Mouse (Mus musculus) CH12.LX (cell line): ENCODE data around the gene Rnf31. TPM values are rescaled to one million over a fixed set of nuclear protein-coding genes. Genes with fewer than 3 reads are reported as not detected.

ENCODE experiments used
- DNase-seq: peaks from one replicate; pipeline ENCODE4 v3.0.0-alpha.2; 2013; ENCODE audit errors: extremely low read depth
- H3K27ac ChIP-seq: 2 replicates; pipeline ENCODE4 v1.5.1; 2012; ENCODE audit warnings: low read depth, mild to moderate bottlenecking, control low read depth, moderate library complexity; ENCODE audit not compliant: insufficient read depth
- H3K27me3 ChIP-seq: replicated peaks from 2 replicates; pipeline ENCODE3; 2012; ENCODE audit warnings: inconsistent platforms
- H3K36me3 ChIP-seq, 2 experiments: replicated peaks in 1 of 2; 2 replicates each; pipeline versions ENCODE3 to v1.6.1; 2012; ENCODE audit warnings: inconsistent platforms in 1 of 2, low read length in 1 of 2, mild to moderate bottlenecking in 1 of 2, mixed read lengths in 1 of 2, moderate library complexity in 1 of 2; ENCODE audit not compliant: control insufficient read depth in 1 of 2, insufficient read depth in 1 of 2
- H3K4me1 ChIP-seq, 2 experiments: 2 replicates each; pipeline ENCODE4 v1.6.1; 2012; ENCODE audit warnings: inconsistent platforms in 1 of 2, moderate library complexity in 1 of 2; ENCODE audit not compliant: insufficient read depth in 2 of 2, control insufficient read depth in 1 of 2
- H3K4me2 ChIP-seq: 2 replicates; pipeline ENCODE4 v1.6.1; 2012; ENCODE audit warnings: low read depth, mild to moderate bottlenecking, control low read depth; ENCODE audit not compliant: poor library complexity, insufficient read depth, severe bottlenecking
- H3K4me3 ChIP-seq, 3 experiments: fragments of 150-350 bp in 1 of 3; sonication (generic) in 1 of 3; replicated peaks in 1 of 3; 2 replicates each; pipeline versions ENCODE3 to v1.5.1; 2011 to 2012; ENCODE audit warnings: low read depth in 2 of 3, low read length in 2 of 3, mild to moderate bottlenecking in 2 of 3, moderate library complexity in 2 of 3, control low read depth in 1 of 3, improper control_type of control experiment in 1 of 3, inconsistent platforms in 1 of 3, mixed read lengths in 1 of 3; ENCODE audit not compliant: poor library complexity in 1 of 3
- H3K79me2 ChIP-seq: replicated peaks from 2 replicates; pipeline ENCODE4 v1.6.1; 2012; ENCODE audit warnings: mild to moderate bottlenecking, moderate library complexity; ENCODE audit not compliant: control insufficient read depth, poor library complexity, insufficient read depth, severe bottlenecking; ENCODE audit errors: extremely low read depth
- H3K9ac ChIP-seq: 2 replicates; pipeline ENCODE4 v1.6.1; 2012; ENCODE audit warnings: low read depth, mild to moderate bottlenecking, control low read depth, moderate library complexity; ENCODE audit not compliant: insufficient read depth
- H3K9me3 ChIP-seq: replicated peaks from 2 replicates; pipeline ENCODE3; 2012; ENCODE audit warnings: low read length, inconsistent platforms, mixed read lengths
- CHD1 ChIP-seq: IDR thresholded peaks from 2 replicates; pipeline ENCODE4 v1.6.1; 2012; ENCODE audit warnings: low read depth, low read length, improper control_type of control experiment, inconsistent platforms
- E2F4 ChIP-seq: IDR thresholded peaks from 2 replicates; pipeline ENCODE4 v1.6.1; 2011; ENCODE audit warnings: low read depth, low read length, improper control_type of control experiment; ENCODE audit not compliant: insufficient replicate concordance
- ELF1 ChIP-seq: IDR thresholded peaks from 2 replicates; pipeline ENCODE4 v1.6.1; 2014; ENCODE audit warnings: low read depth, mild to moderate bottlenecking, inconsistent platforms, low read length, improper control_type of control experiment
- EP300 ChIP-seq: IDR thresholded peaks from 2 replicates; pipeline ENCODE4 v1.6.1; 2011; ENCODE audit warnings: low read length, improper control_type of control experiment
- ETS1 ChIP-seq: conservative IDR thresholded peaks from 2 replicates; pipeline ENCODE4 v1.6.1; 2012; ENCODE audit warnings: low read depth, mild to moderate bottlenecking, inconsistent platforms, low read length, improper control_type of control experiment, moderate library complexity
- GABPA ChIP-seq: IDR thresholded peaks from 2 replicates; pipeline ENCODE4 v1.6.1; 2012; ENCODE audit warnings: low read depth, low read length, improper control_type of control experiment, inconsistent platforms; ENCODE audit not compliant: insufficient replicate concordance
- HCFC1 ChIP-seq: IDR thresholded peaks from 2 replicates; pipeline ENCODE4 v1.6.1; 2012; ENCODE audit warnings: low read depth, mild to moderate bottlenecking, inconsistent platforms, low read length, improper control_type of control experiment
- IRF4 ChIP-seq: IDR thresholded peaks from 2 replicates; pipeline ENCODE4 v1.6.1; 2014; ENCODE audit warnings: low read depth, mild to moderate bottlenecking, inconsistent platforms, low read length, improper control_type of control experiment
- JUN ChIP-seq: IDR thresholded peaks from 2 replicates; pipeline ENCODE4 v1.6.1; 2011; ENCODE audit warnings: low read depth, mild to moderate bottlenecking, low read length, improper control_type of control experiment, moderate library complexity; ENCODE audit not compliant: insufficient read depth
- KAT2A ChIP-seq: IDR thresholded peaks from 2 replicates; pipeline ENCODE4 v1.6.1; 2012; ENCODE audit warnings: low read length, improper control_type of control experiment, inconsistent platforms; ENCODE audit not compliant: insufficient replicate concordance
- MAFK ChIP-seq: IDR thresholded peaks from 2 replicates; pipeline ENCODE4 v1.6.1; 2011; ENCODE audit warnings: low read length, improper control_type of control experiment; ENCODE audit not compliant: insufficient replicate concordance
- MAZ ChIP-seq: IDR thresholded peaks from 2 replicates; pipeline ENCODE4 v1.6.1; 2012; ENCODE audit warnings: low read depth, mild to moderate bottlenecking, inconsistent platforms, low read length, improper control_type of control experiment, moderate library complexity
- NELFE ChIP-seq: IDR thresholded peaks from 2 replicates; pipeline ENCODE4 v1.6.1; 2011; ENCODE audit warnings: low read depth, low read length, improper control_type of control experiment
- PAX5 ChIP-seq: IDR thresholded peaks from 2 replicates; pipeline ENCODE4 v1.6.1; 2012; ENCODE audit warnings: low read length, inconsistent platforms, mixed read lengths
- POLR2A ChIP-seq: IDR thresholded peaks from 2 replicates; pipeline ENCODE4 v1.6.1; 2011; ENCODE audit warnings: low read depth, mild to moderate bottlenecking, improper control_type of control experiment, low read length
- POLR2AphosphoS2 ChIP-seq: IDR thresholded peaks from 2 replicates; pipeline ENCODE4 v1.6.1; 2011; ENCODE audit warnings: low read depth, low read length, improper control_type of control experiment
- RCOR1 ChIP-seq: conservative IDR thresholded peaks from 2 replicates; pipeline ENCODE4 v1.6.1; 2012; ENCODE audit warnings: low read depth, mild to moderate bottlenecking, inconsistent platforms, low read length, improper control_type of control experiment
- SIN3A ChIP-seq: IDR thresholded peaks from 2 replicates; pipeline ENCODE4 v1.6.1; 2012; ENCODE audit warnings: low read length, improper control_type of control experiment, inconsistent platforms
- SMC3 ChIP-seq: IDR thresholded peaks from 2 replicates; pipeline ENCODE4 v1.6.1; 2011; ENCODE audit warnings: low read depth, low read length, improper control_type of control experiment
- TBP ChIP-seq: conservative IDR thresholded peaks from 2 replicates; pipeline ENCODE4 v1.6.1; 2011; ENCODE audit warnings: low read depth, low read length, improper control_type of control experiment
- TCF12 ChIP-seq: IDR thresholded peaks from 2 replicates; pipeline ENCODE4 v1.6.1; 2014; ENCODE audit warnings: low read depth, mild to moderate bottlenecking, inconsistent platforms, low read length, improper control_type of control experiment
- UBTF ChIP-seq: IDR thresholded peaks from 2 replicates; pipeline ENCODE4 v1.6.1; 2012; ENCODE audit warnings: low read depth, mild to moderate bottlenecking, inconsistent platforms, low read length, improper control_type of control experiment, moderate library complexity
- USF1 ChIP-seq: IDR thresholded peaks from 2 replicates; pipeline ENCODE4 v1.6.1; 2014; ENCODE audit warnings: low read depth, mild to moderate bottlenecking, inconsistent platforms, low read length, improper control_type of control experiment
- ZKSCAN1 ChIP-seq: IDR thresholded peaks from 2 replicates; pipeline ENCODE4 v1.6.1; 2012; ENCODE audit warnings: low read depth, inconsistent platforms, low read length, improper control_type of control experiment, borderline replicate concordance
- ZNF384 ChIP-seq: IDR thresholded peaks from 2 replicates; pipeline ENCODE4 v1.6.1; 2012; ENCODE audit warnings: low read depth, low read length, improper control_type of control experiment, inconsistent platforms
- dilution Hi-C: fragments of 300-500 bp; cut with MboI; formaldehyde crosslinking; loops from 2 replicates; pipeline ENCODE4 v1.14.3; 2020; ENCODE audit warnings: low sequenced_read_pairs; ENCODE audit not compliant: extremely low pct_unique_long_range_greater_than_20kb, extremely low pct_ligation_motif_present
- in situ Hi-C: fragments of 300-500 bp; cut with MboI; formaldehyde crosslinking; loops from 3 replicates; pipeline ENCODE4 v1.14.3; 2019; ENCODE audit warnings: low sequenced_read_pairs, low pct_ligation_motif_present, low pct_unique_long_range_greater_than_20kb, mixed read lengths
- polyA plus RNA-seq: library from polyadenylated mRNA; unstranded; fragments of >175 nt; gene quantifications from 2 replicates; pipeline ENCODE4 v1.2.1, GENCODE M21; 2012; ENCODE audit warnings: low read depth; ENCODE audit not compliant: insufficient read length
- total RNA-seq, 2 experiments: library from RNA; depleted of rRNA; stranded (reverse); fragments of 300-350 nt in 1 of 2; fragments of >200 nt in 1 of 2; gene quantifications; 2 replicates each; pipeline ENCODE4 v1.2.3; 2012 to 2014

The Rnf31 gene
- total and polyA plus RNA-seq, 3 experiments: 3.8 to 22.6 (median 15.9) TPM

GRCm38 (mm10) chr14:55550191-55550590, 41.3 kb upstream of the Rnf31 start:
- in situ Hi-C loops: no loop called here
- peaks cover 0 to 17% of the 10 kb centered on the region in 2 experiments; a peak in 2 of 4 replicates for H3K4me1 ChIP-seq
- DNase-seq: no peak
- dilution Hi-C loops: no loop called here
- H3K9me3 ChIP-seq: no peaks in the 10 kb centered on the region
- peaks cover 43 to 62% of the 10 kb centered on the region in 2 experiments for H3K36me3 ChIP-seq
- no peaks in the 10 kb centered on the region for H3K79me2 ChIP-seq
- H3K27me3 ChIP-seq: no peaks in the 10 kb centered on the region
- no peak overlapping the region for H3K9ac ChIP-seq
- no peak overlapping the region for H3K4me2 ChIP-seq
- H3K4me3 ChIP-seq: no peak overlapping the region
- no peak overlapping the region for H3K27ac ChIP-seq
- TF ChIP-seq ELF1 (no peak), NELFE (no peak), USF1 (no peak), ZNF384 (no peak), UBTF (no peak), EP300 (no peak), RCOR1 (no peak), MAFK (no peak), E2F4 (no peak), JUN (no peak), SMC3 (no peak), ETS1 (no peak)
- TF ChIP-seq, all 38 proteins: peak for 0

DNA sequence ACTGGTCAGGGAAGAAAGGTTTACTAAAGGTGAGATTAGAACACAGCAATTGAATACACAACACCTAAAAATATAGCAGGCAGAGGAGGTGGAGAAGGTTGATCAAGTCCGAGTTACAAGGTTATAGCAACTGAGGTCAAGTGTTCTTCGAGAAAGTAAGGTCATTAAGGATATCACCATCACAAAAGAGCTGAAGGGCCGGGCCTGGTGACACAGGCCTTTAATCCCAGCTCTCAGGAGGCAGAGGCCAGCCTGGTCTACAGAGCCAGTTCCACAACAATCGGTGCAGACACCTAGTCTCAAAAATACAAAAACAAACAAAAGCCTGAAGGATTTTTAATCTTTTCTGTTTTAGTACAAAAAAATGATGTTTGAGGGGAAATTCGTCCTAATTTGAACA, 40.2 kb upstream of the Rnf31 start:
- dilution Hi-C loops: no loop called here
- TF ChIP-seq KAT2A (no peak), TCF12 (no peak), GABPA (no peak), HCFC1 (no peak), USF1 (no peak), POLR2A (no peak), CHD1 (no peak), SIN3A (no peak), IRF4 (no peak), TBP (no peak), ETS1 (no peak), PAX5 (no peak), JUN (no peak), ELF1 (no peak), RCOR1 (no peak), ZKSCAN1 (no peak), POLR2AphosphoS2 (no peak), MAZ (no peak)

More for the DNA sequence above, 40.2 kb upstream of the Rnf31 start:
- Histone ChIP-seq H3K27me3 (no peaks in the 10 kb centered on the region), H3K4me3 (no peak overlapping the region), H3K79me2 (no peaks in the 10 kb centered on the region), H3K36me3 (peaks cover 32 to 50% of the 10 kb centered on the region in 2 experiments), H3K9me3 (no peaks in the 10 kb centered on the region), H3K9ac (no peak overlapping the region), H3K4me2 (no peak overlapping the region), H3K27ac (no peak overlapping the region), H3K4me1 (peaks cover 0 to 7% of the 10 kb centered on the region in 2 experiments; a peak in 2 of 4 replicates)
- DNase-seq: no peak
- in situ Hi-C loops: no loop called here
